Mouse (Mus musculus) cerebellum, postnatal 14 days (tissue): ENCODE data around the gene Gm9736.
A peak's percentile ranks its signal among the peaks of the same experiment; 100 is the strongest.
"Not testable (repeated sequence)": the region's sequence is repeated elsewhere in the genome, so short reads cannot be mapped to it uniquely, and the experiment has no call there.

Experiments used
- DNase-seq, 2 experiments: peaks; one replicate each; pipeline ENCODE4 v3.0.0; 2021; ENCODE audit warnings: mixed read lengths in 2 of 2

The Gm9736 gene

DNA sequence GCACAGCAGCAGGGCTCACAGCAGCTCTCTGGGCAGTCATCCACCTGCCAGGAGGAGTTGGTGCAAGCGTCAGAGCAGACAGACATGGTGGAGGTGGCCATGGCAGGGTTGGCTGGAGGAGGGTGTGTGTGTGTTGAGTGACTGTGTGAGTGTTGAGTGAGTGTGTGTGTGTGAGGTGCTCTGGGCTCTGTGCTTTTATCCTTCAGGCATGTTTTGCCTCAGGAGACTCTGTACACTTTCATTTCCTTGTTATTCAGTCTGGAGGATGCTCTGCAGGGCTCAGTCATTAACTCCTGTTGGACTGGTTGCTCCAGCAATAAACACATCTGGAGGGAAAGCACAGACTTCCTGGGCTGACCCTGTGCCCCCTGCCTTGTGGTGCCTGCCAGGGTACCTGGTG is at the start of gene Gm9736:
Gene Gm9736 (minus strand): TSS at position 101 of the 400 bp plus-strand sequence.
- not testable (repeated sequence) for DNase-seq

DNA sequence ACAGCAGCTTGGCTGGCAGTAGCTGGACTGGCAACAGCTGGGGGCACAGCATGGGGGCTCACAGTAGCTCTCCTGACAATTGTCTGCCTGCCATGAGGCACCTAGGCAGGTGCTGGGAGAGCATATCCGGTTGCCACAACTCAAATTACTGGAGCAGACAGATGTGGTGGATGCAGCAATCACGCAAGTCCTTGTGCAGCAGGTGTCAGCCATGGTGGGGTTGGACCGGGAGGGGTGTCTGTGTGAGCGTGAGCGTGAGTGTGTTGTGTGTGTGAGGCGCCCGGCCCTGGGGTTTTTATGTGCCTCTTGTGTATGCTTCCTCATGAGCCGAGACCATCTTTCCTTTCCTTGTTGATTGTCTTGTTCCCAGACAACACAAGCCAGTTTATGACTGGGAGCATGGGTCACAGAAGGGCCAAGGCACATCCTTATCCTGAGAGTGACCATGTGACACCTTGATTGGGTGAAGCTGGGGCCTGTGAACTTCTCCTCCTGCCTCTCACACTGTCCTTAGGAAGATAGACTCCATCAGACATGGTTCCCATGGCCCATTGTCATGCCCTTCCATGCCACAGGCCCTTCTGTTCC is 47.9 kb upstream of the Gm9736 start, which contains the start of gene Gm19668:
Gene Gm19668 (minus strand): TSS at position 213 of the 588 bp plus-strand sequence.
- no peak for DNase-seq

DNA sequence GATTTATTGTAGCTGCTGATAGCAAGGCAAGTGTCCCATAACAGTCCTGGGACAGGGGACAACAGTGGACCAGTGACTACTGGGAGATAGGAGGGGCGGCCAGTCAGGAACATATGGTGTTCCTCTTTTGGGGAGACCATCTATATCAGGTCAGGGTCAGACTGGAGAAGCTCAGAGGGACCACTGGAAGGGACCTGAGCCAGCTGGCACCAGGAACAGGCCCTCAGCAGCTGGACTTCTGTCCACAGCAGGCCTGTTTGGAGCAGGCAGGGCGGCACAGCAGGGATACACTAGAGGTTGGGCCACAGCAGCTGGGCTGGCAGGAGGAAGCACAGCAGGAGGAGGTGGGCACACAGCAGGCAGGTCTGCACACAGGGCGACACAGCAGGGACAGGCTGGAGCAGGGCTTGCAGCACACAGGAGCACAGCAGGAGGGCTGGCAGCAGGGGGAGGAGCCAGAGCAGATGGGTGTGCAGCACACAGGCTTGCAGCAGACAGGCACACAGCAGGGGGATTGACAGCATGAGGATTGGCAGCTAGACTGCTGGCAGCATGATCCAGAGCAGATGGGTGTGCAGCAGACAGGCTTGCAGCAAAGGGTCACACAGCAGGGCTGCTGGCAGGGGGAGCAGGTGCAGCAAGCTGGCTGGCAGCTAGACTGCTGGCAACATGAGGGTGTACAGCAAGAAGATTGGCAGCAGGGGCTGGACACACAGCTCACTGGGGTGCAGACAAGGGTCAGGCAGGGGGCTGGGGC is 47.2 kb upstream of the Gm9736 start:
- peak; percentile 18 to 51 for DNase-seq

DNA sequence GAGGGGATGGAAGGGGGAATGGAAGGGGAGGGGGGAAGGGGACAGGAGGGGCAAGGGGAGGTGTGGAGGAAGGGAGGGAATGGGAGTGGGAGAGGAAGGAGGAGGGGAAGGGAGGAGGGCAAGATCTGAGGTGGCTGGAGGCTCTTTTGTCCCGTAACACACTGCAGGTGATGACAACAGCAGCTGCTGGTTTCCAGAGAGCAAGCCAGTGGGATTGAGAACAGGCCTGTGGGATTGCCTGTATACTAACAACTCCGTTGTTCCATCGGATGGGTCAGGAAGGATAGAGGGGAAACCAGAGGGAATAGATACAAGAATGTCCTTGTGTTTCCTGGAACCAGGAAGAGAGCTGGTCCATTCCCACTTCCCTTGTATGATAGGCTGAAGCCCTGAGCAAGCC is 46.5 kb upstream of the Gm9736 start:
- DNase-seq = no peak

DNA sequence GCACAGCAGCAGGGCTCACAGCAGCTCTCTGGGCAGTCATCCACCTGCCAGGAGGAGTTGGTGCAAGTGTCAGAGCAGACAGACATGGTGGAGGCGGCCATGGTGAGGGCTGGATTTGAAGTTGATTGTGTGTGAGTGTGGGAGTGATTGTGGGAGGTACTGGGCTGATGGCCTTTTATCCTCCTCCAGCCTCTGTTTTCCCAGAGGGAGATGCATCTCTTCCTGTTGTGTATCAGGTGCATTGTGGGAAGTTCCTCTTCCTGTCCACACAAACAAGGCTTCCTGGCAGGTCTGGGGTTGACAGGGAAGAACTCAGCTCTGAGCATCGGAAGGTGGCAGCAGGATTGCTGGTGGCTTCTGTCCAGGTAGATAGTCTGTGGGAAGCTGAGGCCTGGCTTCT is 43.8 kb upstream of the Gm9736 start, which contains the start of gene Gm9639:
Gene Gm9639 (minus strand): TSS at position 101 of the 400 bp plus-strand sequence.
- DNase-seq = no peak

DNA sequence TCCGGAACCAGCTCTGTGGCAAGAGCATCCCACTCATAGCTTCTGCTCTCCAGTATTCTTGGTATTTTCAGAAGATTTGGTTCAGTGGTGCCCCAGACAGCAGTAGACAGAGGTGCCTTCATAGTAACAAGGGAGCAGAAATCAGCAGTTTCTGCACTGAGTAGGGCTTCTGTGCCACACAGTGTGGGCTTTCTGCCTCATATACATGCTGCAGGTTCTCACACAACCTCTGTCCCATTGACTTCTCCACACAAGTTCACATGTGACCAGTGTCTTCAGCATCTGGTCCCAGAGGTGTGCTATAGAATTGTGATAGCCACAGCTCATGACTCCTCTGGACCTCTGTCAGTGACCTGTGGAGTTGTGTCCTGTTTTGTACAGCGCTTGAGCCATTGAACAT is 37.5 kb upstream of the Gm9736 start:
- no peak for DNase-seq

DNA sequence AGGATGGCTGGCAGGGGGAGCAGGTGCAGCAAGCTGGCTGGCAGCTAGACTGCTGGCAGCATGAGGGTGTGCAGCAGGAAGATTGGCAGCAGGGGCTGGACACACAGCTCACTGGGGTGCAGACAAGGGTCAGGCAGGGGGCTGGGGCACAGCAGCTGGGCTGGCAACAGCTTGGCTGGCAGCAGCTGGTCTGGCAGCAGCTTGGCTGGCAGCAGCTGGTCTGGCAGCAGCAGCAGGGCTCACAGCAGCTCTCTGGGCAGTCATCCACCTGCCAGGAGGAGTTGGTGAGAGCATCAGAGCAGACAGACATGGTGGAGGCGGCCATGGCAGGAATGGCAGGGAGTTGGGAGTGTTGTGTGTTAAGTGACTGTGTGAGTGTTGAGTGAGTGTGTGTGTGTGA is 36.7 kb upstream of the Gm9736 start, which contains the start of gene Gm7137:
Gene Gm7137 (minus strand): TSS at position 325 of the 400 bp plus-strand sequence.
- not testable (repeated sequence) for DNase-seq

DNA sequence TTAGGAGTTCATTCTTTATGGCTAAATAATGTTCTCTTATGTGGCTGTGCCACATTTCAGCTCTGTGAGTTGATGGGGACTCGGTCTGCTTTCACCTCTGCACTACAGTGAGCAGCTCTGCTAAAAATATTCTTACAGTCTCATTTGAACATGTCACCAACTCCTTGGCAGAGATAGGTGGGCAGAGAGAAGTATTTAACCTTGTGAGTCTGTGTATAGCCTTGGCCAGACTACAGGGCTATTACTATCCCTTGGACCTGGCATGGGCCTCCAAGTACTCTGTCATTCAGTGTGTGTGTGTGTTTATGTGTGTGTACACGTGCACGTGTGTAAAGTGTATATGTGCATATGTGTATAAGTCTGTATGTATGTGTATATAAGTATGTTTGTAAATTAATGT is 32.2 kb upstream of the Gm9736 start:
- not testable (repeated sequence) for DNase-seq

DNA sequence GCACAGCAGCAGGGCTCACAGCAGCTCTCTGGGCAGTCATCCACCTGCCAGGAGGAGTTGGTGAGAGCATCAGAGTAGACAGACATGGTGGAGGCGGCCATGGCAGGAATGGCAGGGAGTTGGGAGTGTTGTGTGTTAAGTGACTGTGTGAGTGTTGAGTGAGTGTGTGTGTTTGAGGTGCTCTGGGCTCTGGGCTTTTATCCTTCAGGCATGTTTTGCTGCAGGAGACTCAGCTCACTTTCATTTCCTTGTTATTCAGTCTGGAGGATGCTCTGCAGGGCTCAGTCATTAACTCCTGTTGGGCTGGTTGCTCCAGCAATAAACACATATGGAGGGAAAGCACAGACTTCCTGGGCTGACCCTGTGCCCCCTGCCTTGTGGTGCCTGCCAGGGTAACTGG is 31.3 kb upstream of the Gm9736 start, which contains the start of gene Gm3250:
Gene Gm3250 (minus strand): TSS at position 101 of the 400 bp plus-strand sequence.
- DNase-seq = not testable (repeated sequence)

DNA sequence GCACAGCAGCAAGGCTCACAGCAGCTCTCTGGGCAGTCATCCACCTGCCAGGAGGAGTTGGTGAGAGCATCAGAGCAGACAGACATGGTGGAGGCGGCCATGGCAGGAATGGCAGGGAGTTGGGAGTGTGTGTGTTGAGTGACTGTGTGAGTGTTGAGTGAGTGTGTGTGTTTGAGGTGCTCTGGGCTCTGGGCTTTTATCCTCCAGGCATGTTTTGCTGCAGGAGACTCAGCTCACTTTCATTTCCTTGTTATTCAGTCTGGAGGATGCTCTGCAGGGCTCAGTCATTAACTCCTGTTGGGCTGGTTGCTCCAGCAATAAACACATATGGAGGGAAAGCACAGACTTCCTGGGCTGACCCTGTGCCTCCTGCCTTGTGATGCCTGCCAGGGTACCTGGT is 25.7 kb upstream of the Gm9736 start, which contains the start of gene Gm7138:
Gene Gm7138 (minus strand): TSS at position 101 of the 400 bp plus-strand sequence.
- not testable (repeated sequence) for DNase-seq

DNA sequence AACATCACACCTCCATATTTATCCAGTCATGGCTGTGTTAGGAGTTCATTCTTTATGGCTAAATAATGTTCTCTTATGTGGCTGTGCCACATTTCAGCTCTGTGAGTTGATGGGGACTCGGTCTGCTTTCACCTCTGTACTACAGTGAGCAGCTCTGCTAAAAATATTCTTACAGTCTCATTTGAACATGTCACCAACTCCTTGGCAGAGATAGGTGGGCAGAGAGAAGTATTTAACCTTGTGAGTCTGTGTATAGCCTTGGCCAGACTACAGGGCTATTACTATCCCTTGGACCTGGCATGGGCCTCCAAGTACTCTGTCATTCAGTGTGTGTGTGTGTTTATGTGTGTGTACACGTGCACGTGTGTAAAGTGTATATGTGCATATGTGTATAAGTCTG is 21.0 kb upstream of the Gm9736 start:
- DNase-seq = not testable (repeated sequence)

DNA sequence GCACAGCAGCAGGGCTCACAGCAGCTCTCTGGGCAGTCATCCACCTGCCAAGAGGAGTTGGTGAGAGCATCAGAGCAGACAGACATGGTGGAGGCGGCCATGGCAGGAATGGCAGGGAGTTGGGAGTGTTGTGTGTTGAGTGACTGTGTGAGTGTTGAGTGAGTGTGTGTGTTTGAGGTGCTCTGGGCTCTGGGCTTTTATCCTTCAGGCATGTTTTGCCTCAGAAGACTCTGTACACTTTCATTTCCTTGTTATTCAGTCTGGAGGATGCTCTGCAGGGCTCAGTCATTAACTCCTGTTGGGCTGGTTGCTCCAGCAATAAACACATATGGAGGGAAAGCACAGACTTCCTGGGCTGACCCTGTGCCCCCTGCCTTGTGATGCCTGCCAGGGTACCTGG is 20.1 kb upstream of the Gm9736 start, which contains the start of gene Gm3238:
Gene Gm3238 (minus strand): TSS at position 101 of the 400 bp plus-strand sequence.
- DNase-seq = not testable (repeated sequence)

DNA sequence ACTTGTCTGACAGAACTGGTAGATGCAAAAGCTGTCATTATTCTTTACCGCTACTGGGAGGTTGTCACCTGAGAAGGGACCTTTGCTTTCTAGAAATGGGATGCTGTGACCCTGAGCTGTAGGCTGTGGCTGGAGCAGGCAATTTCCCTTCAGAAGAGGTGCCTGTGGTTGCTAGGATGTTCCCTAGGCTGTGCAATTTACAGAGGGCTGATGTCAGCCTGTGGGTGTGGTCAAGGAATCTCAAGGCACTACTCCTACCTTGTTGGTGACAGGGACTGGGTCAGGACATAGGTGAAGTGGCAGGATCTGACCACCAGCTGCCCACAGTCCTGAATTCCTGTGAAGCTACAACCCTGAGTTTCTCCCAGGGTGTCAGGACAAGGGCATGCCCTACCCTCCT is 18.6 kb upstream of the Gm9736 start:
- DNase-seq = no peak

DNA sequence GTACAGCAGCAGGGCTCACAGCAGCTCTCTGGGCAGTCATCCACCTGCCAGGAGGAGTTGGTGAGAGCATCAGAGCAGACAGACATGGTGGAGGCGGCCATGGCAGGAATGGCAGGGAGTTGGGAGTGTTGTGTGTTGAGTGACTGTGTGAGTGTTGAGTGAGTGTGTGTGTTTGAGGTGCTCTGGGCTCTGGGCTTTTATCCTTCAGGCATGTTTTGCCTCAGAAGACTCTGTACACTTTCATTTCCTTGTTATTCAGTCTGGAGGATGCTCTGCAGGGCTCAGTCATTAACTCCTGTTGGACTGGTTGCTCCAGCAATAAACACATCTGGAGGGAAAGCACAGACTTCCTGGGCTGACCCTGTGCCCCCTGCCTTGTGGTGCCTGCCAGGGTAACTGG is 8.4 kb upstream of the Gm9736 start, which contains the start of gene Gm3233:
Gene Gm3233 (minus strand): TSS at position 101 of the 400 bp plus-strand sequence.
- not testable (repeated sequence) for DNase-seq

DNA sequence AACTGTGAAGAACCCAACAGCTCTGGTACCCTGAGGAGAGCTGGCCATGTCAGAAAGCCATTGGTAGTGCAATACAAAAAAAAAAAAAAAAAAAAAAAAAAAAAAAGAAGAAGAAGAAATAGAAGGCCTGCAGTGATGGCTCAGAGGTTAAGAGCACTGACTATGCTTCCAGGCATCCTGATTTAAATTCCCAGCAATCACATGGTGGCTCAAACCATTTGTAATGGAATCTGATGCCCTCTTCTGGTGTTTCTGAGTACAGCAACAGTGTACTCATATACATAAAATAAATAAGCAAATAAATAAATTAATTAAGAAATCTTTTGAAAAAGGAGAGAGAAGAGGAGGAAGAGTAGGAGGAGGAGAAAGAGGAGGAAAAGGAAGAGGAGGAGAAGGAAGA is 2.3 kb upstream of the Gm9736 start:
- DNase-seq = no peak

DNA sequence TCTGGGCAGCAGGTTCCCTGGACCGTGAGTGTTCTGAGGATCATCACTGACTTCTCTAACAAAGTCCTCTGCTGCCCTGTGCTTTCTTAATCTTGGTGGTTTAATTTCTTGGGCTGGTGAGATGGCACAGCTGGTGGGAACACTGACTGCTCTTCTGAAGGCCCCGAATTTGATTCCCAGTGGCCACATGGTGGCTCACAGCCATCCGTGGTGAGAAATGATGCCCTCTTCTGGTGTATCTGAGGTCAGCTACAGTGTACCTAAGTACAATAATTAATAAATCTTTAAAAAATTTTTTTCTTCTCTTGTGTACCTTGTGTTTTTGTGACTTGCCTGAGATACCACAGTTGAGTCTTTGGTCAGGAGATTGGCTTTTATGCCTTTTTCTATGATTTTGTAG is 1.2 kb upstream of the Gm9736 start:
- not testable (repeated sequence) for DNase-seq

DNA sequence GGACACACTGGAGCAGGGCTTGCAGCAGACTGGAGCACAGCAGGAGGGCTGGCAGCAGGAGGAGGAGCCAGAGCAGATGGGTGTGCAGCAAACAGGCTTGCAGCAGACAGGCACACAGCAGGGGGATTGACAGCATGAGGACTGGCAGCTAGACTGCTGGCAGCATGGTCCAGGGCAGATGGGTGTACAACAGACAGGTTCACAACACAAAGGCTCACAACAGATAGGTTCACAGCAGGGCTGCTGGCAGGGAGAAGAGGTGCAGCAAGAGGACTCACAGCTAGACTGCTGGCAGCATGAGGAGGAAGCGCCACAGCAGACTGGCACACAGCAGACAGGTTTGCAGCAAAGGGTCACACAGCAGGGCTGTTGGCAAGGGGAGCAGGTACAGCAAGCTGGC is 468 bp downstream of the Gm9736 start:
- DNase-seq = peak; percentile 41 to 52

DNA sequence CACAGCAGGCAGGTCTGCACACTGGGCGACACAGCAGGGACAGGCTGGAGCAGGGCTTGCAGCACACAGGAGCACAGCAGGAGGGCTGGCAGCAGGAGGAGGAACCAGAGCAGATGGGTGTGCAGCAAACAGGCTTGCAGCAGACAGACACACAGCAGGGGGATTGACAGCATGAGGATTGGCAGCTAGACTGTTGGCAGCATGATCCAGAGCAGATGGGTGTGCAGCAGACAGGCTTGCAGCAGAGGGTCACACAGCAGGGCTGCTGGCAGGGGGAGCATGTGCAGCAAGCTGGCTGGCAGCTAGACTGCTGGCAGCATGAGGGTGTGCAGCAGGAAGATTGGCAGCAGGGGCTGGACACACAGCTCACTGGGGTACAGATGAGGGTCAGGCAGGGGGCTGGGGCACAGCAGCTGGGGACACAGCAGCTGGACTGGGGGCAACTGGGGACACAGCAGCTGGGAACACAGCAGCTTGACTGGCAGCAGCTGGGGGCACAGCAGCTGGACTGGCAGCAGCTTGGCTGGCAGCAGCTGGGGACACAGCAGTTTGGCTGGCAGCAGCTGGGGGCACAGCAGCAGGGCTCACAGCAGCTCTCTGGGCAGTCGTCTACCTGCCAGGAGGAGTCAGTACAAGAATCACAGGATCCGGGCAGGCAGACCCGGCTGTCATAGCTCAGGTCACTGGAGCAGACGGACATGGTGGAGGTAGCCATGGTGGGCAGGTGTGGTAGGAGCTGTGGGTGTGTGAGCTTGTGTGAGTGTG is 9.0 kb downstream of the Gm9736 start, which contains the start of gene Gm18596:
Gene Gm18596 (minus strand): TSS at position 715 of the 765 bp plus-strand sequence.
- DNase-seq = peak; percentile 47 to 66

DNA sequence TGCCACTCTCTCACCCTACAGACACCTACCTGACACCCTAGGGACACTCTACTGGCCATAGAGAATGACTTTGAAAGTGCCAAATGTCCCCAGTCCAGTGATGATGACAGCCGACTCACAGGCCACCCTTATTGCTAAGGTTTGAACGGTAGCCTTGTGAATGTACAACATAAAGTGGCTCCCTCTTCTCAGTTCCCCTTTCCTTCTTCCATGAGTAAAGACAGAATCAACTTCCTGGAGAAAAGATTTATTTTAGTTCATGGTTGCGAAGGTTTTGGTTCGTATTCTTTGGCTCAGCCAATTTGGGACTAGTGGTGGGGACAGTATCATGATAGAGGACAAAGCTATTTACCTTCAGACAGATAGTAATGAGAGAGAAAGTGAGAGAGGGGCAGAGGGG is 12.2 kb downstream of the Gm9736 start:
- no peak for DNase-seq

DNA sequence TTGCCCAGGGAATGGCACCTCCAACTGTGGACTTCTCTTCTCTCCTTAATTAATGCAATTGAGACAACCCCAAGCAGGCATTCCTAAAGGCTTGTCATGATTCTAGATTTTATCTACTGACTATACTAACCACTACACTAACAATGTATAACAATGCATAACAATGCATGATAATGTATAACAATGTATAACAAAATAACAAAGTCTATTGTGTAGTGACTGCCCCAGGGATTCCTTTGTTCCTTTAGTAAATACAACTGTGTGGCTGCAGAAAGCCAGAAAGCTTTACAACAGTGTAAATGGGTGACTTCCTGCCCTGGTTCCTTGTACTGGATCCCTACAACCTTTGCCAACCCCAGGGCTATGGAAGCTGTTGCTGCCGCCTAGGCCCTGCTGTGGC is 15.2 kb downstream of the Gm9736 start:
- DNase-seq = no peak

DNA sequence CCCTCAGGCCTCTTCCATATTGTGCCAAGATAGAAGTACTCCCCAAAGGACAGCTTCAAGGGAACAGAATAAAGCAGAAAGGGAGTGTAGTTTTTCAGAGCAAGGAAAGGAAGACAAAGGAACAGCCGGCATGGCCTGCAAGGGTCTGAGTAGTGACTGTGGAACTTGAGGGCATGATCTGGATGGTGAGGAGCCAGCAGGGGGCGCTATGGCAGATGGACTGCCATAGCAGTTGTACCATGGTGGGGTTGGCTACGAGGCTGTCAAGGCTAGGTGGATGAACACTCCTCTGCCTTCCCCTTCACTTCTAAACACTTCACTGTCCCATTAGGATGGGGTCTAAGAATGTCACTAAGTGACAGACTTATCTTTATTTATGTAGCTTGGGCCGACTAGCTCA is 21.9 kb downstream of the Gm9736 start:
- peak in 1 of 2 experiments; percentile 12 for DNase-seq

DNA sequence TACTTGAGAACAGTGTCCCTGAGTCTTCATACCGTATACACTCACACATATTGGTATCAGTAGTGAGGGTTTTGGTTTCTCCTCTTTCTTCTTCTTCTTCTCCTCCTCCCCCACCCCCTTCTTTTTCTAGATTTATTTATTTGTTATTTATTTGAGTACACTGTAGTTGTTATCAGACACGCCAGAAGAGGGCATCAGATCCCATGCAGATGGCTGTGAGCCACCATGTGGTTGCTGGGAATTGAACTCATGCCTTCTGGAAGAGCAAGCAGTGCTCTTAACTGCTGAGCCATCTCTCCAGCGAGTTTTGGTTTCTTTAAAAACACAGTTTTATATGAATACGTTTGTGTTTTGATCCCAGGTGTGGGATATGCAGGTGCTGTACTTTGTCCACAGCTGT is 22.9 kb downstream of the Gm9736 start:
- peak in 1 of 2 experiments; percentile 21 for DNase-seq

DNA sequence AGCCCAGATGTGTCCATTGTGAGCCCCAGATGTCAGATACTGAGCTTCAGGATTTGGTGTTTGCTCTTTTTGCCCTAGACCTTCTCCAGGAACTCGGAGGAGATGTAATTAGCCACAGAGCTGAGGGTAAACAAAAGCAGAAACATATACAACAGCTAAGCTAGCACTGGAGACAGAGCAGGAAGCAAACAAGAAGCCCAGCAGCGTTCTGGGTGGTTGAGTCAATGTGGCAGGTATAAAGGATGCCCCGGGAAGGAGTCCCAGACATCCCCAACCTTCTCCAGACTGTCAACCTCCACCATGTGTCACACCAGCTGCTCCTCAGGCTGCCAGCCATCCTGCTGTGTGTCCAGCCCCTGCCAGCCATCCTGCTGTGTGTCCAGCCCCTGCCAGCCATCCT is 25.0 kb downstream of the Gm9736 start, which contains the start of gene Gm10100:
Gene Gm10100 (plus strand): TSS at position 301 of the 400 bp plus-strand sequence.
- DNase-seq = peak; percentile 10 to 28
